Mouse (Mus musculus): Measurements from ENCODE around the gene Cwc25.

- TF ChIP-seq CTCF (IDR thresholded peaks at IDR 0.05) (no peak), EP300 (IDR thresholded peaks at IDR 0.05) (no peak)
These were observed 3.3 kb upstream of the Cwc25 start for GRCm38 (mm10) chr11:97769704-97770103.
